In genomic region chr1:143813676-143814360, GRCm38 (mm10) we compare ENCODE assay signal across 8 mouse cellular contexts. TPM values are rescaled to one million over a fixed set of nuclear protein-coding genes. Genes with fewer than 3 reads are reported as not detected.
A peak's percentile ranks its signal among the peaks of the same experiment; 100 is the strongest.
DNase-seq lines count a peak whose midpoint lies in the region; ATAC-seq lines count a peak whose summit lies in the region.

No protein-coding gene starts in this region.

- H3K36me3 ChIP-seq in hindbrain, embryonic 15.5 days, result no peaks in the 10 kb centered on the region

- no peak overlapping the region for H3K4me2 ChIP-seq in hindbrain, embryonic 15.5 days

- no peaks in the 10 kb centered on the region for H3K4me1 ChIP-seq in hindbrain, embryonic 15.5 days (replicated peaks)

- ATAC-seq in hindbrain, embryonic 15.5 days (ENCODE audit: low FRiP score, low read depth), result 0 out of 2 replicates have a peak, but pooled peaks have one; percentile 76

- no peak overlapping the region for H3K9ac ChIP-seq in hindbrain, embryonic 15.5 days

- no peaks in the 10 kb centered on the region for H3K27me3 ChIP-seq in hindbrain, embryonic 15.5 days

- peak; percentile 39 for DNase-seq in WW6 (ENCODE audit: low read depth, low spot score)
- peak; percentile 75 to 80 for DNase-seq in cerebellum, postnatal 4 days (ENCODE audit: low spot score in 2 of 2)
- peak; percentile 80 for DNase-seq in gastrocnemius, adult 18-20 months (ENCODE audit: low spot score)
- DNase-seq in layer of hippocampus, postnatal 36 days, result peak; percentile 55 to 64
- peak; percentile 91 for DNase-seq in lung, postnatal 36 days
- DNase-seq in right cerebral cortex, adult 18-20 months, result peak; percentile 59
- peak; percentile 48 for DNase-seq in urinary bladder, adult 2 months (ENCODE audit: low spot score)

- H3K27ac ChIP-seq in hindbrain, embryonic 15.5 days (replicated peaks), result no peak overlapping the region

- H3K9me3 ChIP-seq in hindbrain, embryonic 15.5 days, result no peaks in the 10 kb centered on the region

- H3K4me3 ChIP-seq in hindbrain, embryonic 15.5 days, result no peak overlapping the region

- WGBS in hindbrain, embryonic 15.5 days, result 37% methylated on average over 7 of the region's 7 CpGs

RNA-seq across cellular contexts. Expression of gene Uchl5, which starts 36.7 kb away (rescaled TPM):
- 10 to 100 TPM; 19.0 to 22.0 TPM for total RNA-seq in gastrocnemius, adult 18-20 months (2021)
- 67.6 and 69.0 TPM in 2 replicates for polyA plus RNA-seq in hindbrain, embryonic 15.5 days (2015; fragmentation: Nextera tagmentation; extraction: Ambion mirVana)
- 10 to 100 TPM; 33.8 to 39.5 TPM for total RNA-seq in layer of hippocampus, postnatal 36 days (2021)
- 17.1 and 18.4 TPM in 2 replicates for polyA plus RNA-seq in urinary bladder, adult 2 months (2012; rRNA removed)

RNA-seq across cellular contexts. Expression of gene Trove2, which starts 37.0 kb away (rescaled TPM):
- total RNA-seq in gastrocnemius, adult 18-20 months (2021), result 1 to 10 TPM; 2.9 to 3.5 TPM
- 29.0 and 29.3 TPM in 2 replicates for polyA plus RNA-seq in hindbrain, embryonic 15.5 days (2015; fragmentation: Nextera tagmentation; extraction: Ambion mirVana)
- 10 to 100 TPM; 32.0 to 32.4 TPM for total RNA-seq in layer of hippocampus, postnatal 36 days (2021)
- 7.7 and 10.3 TPM in 2 replicates for polyA plus RNA-seq in urinary bladder, adult 2 months (2012; rRNA removed)

Comparison
In these comparisons a context has a peak if more than half of its experiments do, and no peak if none do; other contexts are left out.
1. DNase-seq: peak in every context shown above with its lines; median percentile 91 in lung, postnatal 36 days; 80 in gastrocnemius, adult 18-20 months; 78 in cerebellum, postnatal 4 days; 60 in layer of hippocampus, postnatal 36 days; 59 in right cerebral cortex, adult 18-20 months; 48 in urinary bladder, adult 2 months; 39 in WW6.
2. RNA of gene Trove2, which starts 37.0 kb away (total RNA-seq): 32.0 to 32.4 TPM in layer of hippocampus, postnatal 36 days; 2.9 to 3.5 TPM in gastrocnemius, adult 18-20 months; every median in the first group is over 4 times any median in the second.